ENCODE assay signal across 30 mouse cellular contexts in genomic region chr4:132027167-132027566, GRCm38 (mm10). TPM values are rescaled to one million over a fixed set of nuclear protein-coding genes. Genes with fewer than 3 reads are reported as not detected.
DNase-seq lines count a peak whose midpoint lies in the region; ATAC-seq and TF ChIP-seq lines count a peak whose summit lies in the region.
"Had no signal": no experiment of that assay in that cellular context is flagged by ENCODE, and none has a peak within 500 bp of the region (broad histone marks: within the 10 kb centered on the region; RNA-seq: fewer than 3 reads in every experiment).

No protein-coding gene starts in this region.

- H3K79me2 ChIP-seq in MEL (ENCODE audit: control insufficient read depth, insufficient read depth, low read length, poor library complexity), result peaks cover 9% of the 10 kb centered on the region

- TF ChIP-seq RAD21 in MEL (IDR thresholded peaks at IDR 0.05; ENCODE audit: low read depth, low read length), result no peak

- 38% methylated on average over 6 of the region's 6 CpGs for WGBS in liver, embryonic 16.5 days (ENCODE audit: insufficient replicate concordance)
- WGBS in lung, adult 2 months, result 69% methylated on average over 6 of the region's 6 CpGs

- no peaks in the 10 kb centered on the region for H3K27me3 ChIP-seq in MEL (ENCODE audit: control insufficient read depth in 1 of 2, insufficient read depth in 2 of 2, low read length in 2 of 2)
- H3K27me3 ChIP-seq in liver, embryonic 16.5 days (ENCODE audit: control insufficient read depth, insufficient read depth, low read depth, low read length), result no peaks in the 10 kb centered on the region
- H3K27me3 ChIP-seq: megakaryocyte, embryonic 14.5 days had no signal

- TF ChIP-seq EP300 in MEL (IDR thresholded peaks at IDR 0.05; ENCODE audit: low read depth in 1 of 2, low read length in 2 of 2), result peak in 1 of 2 experiments; percentile 14; a peak in 1 of 4 replicates

- H3K4me2 ChIP-seq in liver, embryonic 16.5 days (ENCODE audit: low read depth, low read length), result peak overlapping the region; percentile 36; the same call in 1 of the 2 replicates
- H3K4me2 ChIP-seq: forebrain, embryonic 12.5 days; heart, embryonic 11.5 days had no signal

- no peak overlapping the region for H3K9ac ChIP-seq in MEL (ENCODE audit: control insufficient read depth, low read depth, low read length, poor library complexity, severe bottlenecking)
- H3K9ac ChIP-seq in liver, embryonic 16.5 days (ENCODE audit: low read depth, low read length), result peak overlapping the region; percentile 51
- H3K9ac ChIP-seq: forebrain, embryonic 12.5 days had no signal

- ATAC-seq in liver, embryonic 16.5 days (ENCODE audit: low read depth), result peak; percentile 85
- ATAC-seq: activated CD4-positive, CD25-positive, alpha-beta regulatory T cell, adult 4 months; hindbrain, postnatal 0 days had no signal

- no peak for TF ChIP-seq CTCF in MEL (IDR thresholded peaks at IDR 0.05 in 2 of 3, conservative IDR thresholded peaks at IDR 0.05 in 1 of 3; ENCODE audit: control insufficient read depth in 1 of 3, insufficient read depth in 1 of 3, low read depth in 2 of 3, low read length in 3 of 3, poor library complexity in 1 of 3, severe bottlenecking in 1 of 3)
- TF ChIP-seq CTCF in lung, adult 2 months (IDR thresholded peaks at IDR 0.05; ENCODE audit: insufficient read depth, low read length), result no peak

- TF ChIP-seq POLR2A in MEL (IDR thresholded peaks at IDR 0.05; ENCODE audit: control insufficient read depth in 1 of 2, insufficient read depth in 1 of 2, low read depth in 1 of 2, low read length in 2 of 2, poor library complexity in 1 of 2), result no peak
- TF ChIP-seq POLR2A in lung, adult 2 months (IDR thresholded peaks at IDR 0.05; ENCODE audit: borderline replicate concordance, extremely low read depth, low read depth, low read length), result no peak

- H3K27ac ChIP-seq in MEL (ENCODE audit: control insufficient read depth, low read depth, low read length), result peak overlapping the region; percentile 18; the same call in 1 of the 2 replicates
- H3K27ac ChIP-seq in liver, embryonic 16.5 days (ENCODE audit: low read length), result peak overlapping the region; percentile 78
- H3K27ac ChIP-seq: embryonic facial prominence, embryonic 10.5 days; forebrain, embryonic 12.5 days; hindbrain, postnatal 0 days; kidney, postnatal 0 days had no signal

- peaks cover 23 to 45% of the 10 kb centered on the region in 2 experiments for H3K4me1 ChIP-seq in MEL (ENCODE audit: control insufficient read depth in 1 of 2, insufficient read depth in 2 of 2, low read length in 2 of 2)
- H3K4me1 ChIP-seq in liver, embryonic 16.5 days (ENCODE audit: control insufficient read depth, low read depth, low read length), result peaks cover 62% of the 10 kb centered on the region
- H3K4me1 ChIP-seq in lung, adult 2 months (ENCODE audit: control insufficient read depth, insufficient read depth, low read length), result peaks cover 2% of the 10 kb centered on the region; the same call in 1 of the 2 replicates

- no peak overlapping the region for H3K4me3 ChIP-seq in MEL (ENCODE audit: control insufficient read depth in 1 of 2, insufficient read depth in 1 of 2, low read depth in 2 of 2, low read length in 2 of 2)
- H3K4me3 ChIP-seq in liver, embryonic 16.5 days (ENCODE audit: low read depth, low read length), result no peak overlapping the region; the same call in 1 of the 2 replicates
- no peak overlapping the region for H3K4me3 ChIP-seq in lung, adult 2 months (replicated peaks; ENCODE audit: extremely low read depth, low read depth, low read length)
- H3K4me3 ChIP-seq: embryonic facial prominence, embryonic 10.5 days; forebrain, embryonic 12.5 days; megakaryocyte, embryonic 14.5 days had no signal

- peaks cover 0 to 45% of the 10 kb centered on the region in 2 experiments for H3K36me3 ChIP-seq in MEL (ENCODE audit: control insufficient read depth in 1 of 2, insufficient read depth in 2 of 2, low read length in 2 of 2)
- H3K36me3 ChIP-seq in liver, embryonic 16.5 days (ENCODE audit: control insufficient read depth, insufficient read depth), result peaks cover 12% of the 10 kb centered on the region
- H3K36me3 ChIP-seq: forebrain, embryonic 12.5 days had no signal

- DNase-seq in MEL (ENCODE audit: low read depth, low spot score) (peak; percentile 57), liver (peak; percentile 74)
- DNase-seq in c-Kit-negative CD71-positive TER-119-positive erythroid progenitor cells, embryonic 14.5 days (ENCODE audit: low read depth, low spot score), result peak; percentile 65
- DNase-seq in retina, postnatal 1 day, result no peak
- no peak for DNase-seq in right cerebral cortex, postnatal 36 days (ENCODE audit: low spot score in 2 of 2)
- no peak for DNase-seq in lung, adult 2 months
- DNase-seq: adrenal gland, adult 8-10 months; cerebellum, adult 11-12 months; cerebellum, postnatal 10 days; heart, postnatal 14 days; kidney, adult 18-20 months; lung, adult 18-20 months; lung, postnatal 14 days; midbrain, embryonic 14.5 days; right cerebral cortex, adult 18-20 months; thymus, adult 18-20 months; thymus, postnatal 36 days had no signal

- no peaks in the 10 kb centered on the region for H3K9me3 ChIP-seq in MEL (replicated peaks; ENCODE audit: insufficient read depth, low read length)
- no peaks in the 10 kb centered on the region for H3K9me3 ChIP-seq in liver, embryonic 16.5 days (replicated peaks; ENCODE audit: control insufficient read depth, low read length)
- H3K9me3 ChIP-seq: embryonic facial prominence, embryonic 10.5 days; forebrain, embryonic 12.5 days had no signal

TF ChIP-seq in MEL, 35 proteins besides CTCF, POLR2A, EP300 and RAD21:
- TF ChIP-seq NELFE (IDR thresholded peaks at IDR 0.05; ENCODE audit: low read depth, low read length) (no peak), MAX (IDR thresholded peaks at IDR 0.05; ENCODE audit: low read length) (0 out of 2 replicates have a peak, but pooled peaks have one; percentile 7), MXI1 (IDR thresholded peaks at IDR 0.05; ENCODE audit: low read depth, low read length) (peak; percentile 57), ETS1 (IDR thresholded peaks at IDR 0.05; ENCODE audit: low read depth, low read length) (peak; percentile 33; the same call in 1 of the 2 replicates), MAZ (IDR thresholded peaks at IDR 0.05; ENCODE audit: low read depth, low read length) (no peak), MAFK (IDR thresholded peaks at IDR 0.05; ENCODE audit: borderline replicate concordance, low read depth, low read length) (no peak), BHLHE40 (IDR thresholded peaks at IDR 0.05; ENCODE audit: borderline replicate concordance, low read depth, low read length) (no peak), SIN3A (IDR thresholded peaks at IDR 0.05; ENCODE audit: low read length) (peak; percentile 51), CHD1 (IDR thresholded peaks at IDR 0.05; ENCODE audit: low read depth, low read length) (no peak), ZMIZ1 (IDR thresholded peaks at IDR 0.05; ENCODE audit: low read depth, low read length) (no peak), USF2 (IDR thresholded peaks at IDR 0.05; ENCODE audit: borderline replicate concordance in 1 of 2, insufficient read depth in 1 of 2, low read depth in 1 of 2, low read length in 2 of 2) (no peak), MYC (IDR thresholded peaks at IDR 0.05; ENCODE audit: low read depth, low read length) (peak; percentile 41; the same call in 1 of the 2 replicates), ZC3H11A (IDR thresholded peaks at IDR 0.05; ENCODE audit: low read depth, low read length) (no peak)

RNA-seq across cellular contexts. Expression of gene Gm10300, which starts 47.3 kb away (rescaled TPM):
- total RNA-seq in MEL (2012; rRNA removed), result 0.29 and 0.46 TPM in 2 replicates
- under 1 TPM in 1 of 2 experiments, not detected in 1; 0.18 TPM for polyA plus RNA-seq in MEL (2012; ENCODE audit: insufficient read depth in 1 of 2, insufficient read length in 2 of 2, low read depth in 1 of 2, low replicate concordance in 2 of 2, missing spikeins in 1 of 2)
- polyA plus RNA-seq in liver, embryonic 16.5 days (2015; fragmentation: Nextera tagmentation; extraction: Ambion mirVana), result 0.33 and 0.46 TPM in 2 replicates
- polyA plus RNA-seq in lung, adult 2 months (2012; rRNA removed), result 0.07 and 0.25 TPM in 2 replicates
- total RNA-seq: hindbrain, postnatal 0 days; layer of hippocampus, adult 18-20 months; layer of hippocampus, postnatal 14 days had no signal
- polyA plus RNA-seq: activated CD4-positive, CD25-positive, alpha-beta regulatory T cell, adult 4 months; C2C12; embryonic facial prominence, embryonic 10.5 days; hindbrain, postnatal 0 days; limb, embryonic 11.5 days; midbrain, embryonic 14.5 days; neural tube, embryonic 14.5 days had no signal

RNA-seq across cellular contexts. Expression of gene Epb41, which starts 48.0 kb away (rescaled TPM):
- 36.5 and 41.9 TPM in 2 replicates for total RNA-seq in MEL (2012; rRNA removed)
- polyA plus RNA-seq in MEL (2012; ENCODE audit: insufficient read depth in 1 of 2, insufficient read length in 2 of 2, low read depth in 1 of 2, low replicate concordance in 2 of 2, missing spikeins in 1 of 2), result 100 to 1,000 TPM in 1 of 2 experiments, 10 to 100 TPM in 1; 44.3 to 115 TPM
- polyA plus RNA-seq in liver, embryonic 16.5 days (2015; fragmentation: Nextera tagmentation; extraction: Ambion mirVana), result 196 and 232 TPM in 2 replicates
- polyA plus RNA-seq in lung, adult 2 months (2012; rRNA removed), result 38.3 and 45.3 TPM in 2 replicates

Comparison
In these comparisons a context has a peak if more than half of its experiments do, and no peak if none do; other contexts are left out.
1. DNase-seq: peak in MEL (single experiment), c-Kit-negative CD71-positive TER-119-positive erythroid progenitor cells, embryonic 14.5 days (single experiment) and liver (single experiment); none in retina, postnatal 1 day (single experiment), right cerebral cortex, postnatal 36 days (0 of 2) and lung, adult 2 months (single experiment).